Mouse (Mus musculus) brain, embryonic 14.5 days (tissue): ENCODE results near the gene Fam117b.

Source experiments
- CTCF ChIP-seq: fragments of 200-500 bp; IDR thresholded peaks from 2 replicates; pipeline ENCODE4 v1.5.1; 2012; ENCODE audit warnings: inconsistent platforms, mild to moderate bottlenecking, moderate library complexity, borderline replicate concordance; ENCODE audit not compliant: insufficient read depth, insufficient read length; ENCODE audit errors: extremely low read depth
- POLR2A ChIP-seq: fragments of 200-500 bp; IDR thresholded peaks from 2 replicates; pipeline ENCODE4 v1.6.1; 2012; ENCODE audit warnings: mild to moderate bottlenecking, inconsistent platforms, borderline replicate concordance; ENCODE audit not compliant: poor library complexity, insufficient read depth, insufficient read length, severe bottlenecking; ENCODE audit errors: extremely low read depth

GRCm38 (mm10) chr1:59947509-59947908 is 34.7 kb downstream of the Fam117b start:
- TF ChIP-seq POLR2A (no peak), CTCF (no peak)
